Mouse (Mus musculus) C2C12 (cell line): ENCODE measurements around the gene Tex29.

Experiments
- CEBPB ChIP-seq: IDR thresholded peaks from one replicate; pipeline ENCODE4 v1.6.1; 2011; ENCODE audit warnings: low read depth, mild to moderate bottlenecking, control low read depth, moderate library complexity
- CTCF ChIP-seq: IDR thresholded peaks from one replicate; pipeline ENCODE4 v1.5.1; 2011; ENCODE audit not compliant: control insufficient read depth, insufficient read depth, insufficient read length
- MYOD1 ChIP-seq: IDR thresholded peaks from one replicate; pipeline ENCODE4 v1.6.1; 2011; ENCODE audit warnings: low read depth; ENCODE audit not compliant: control insufficient read depth, insufficient read length

- TF ChIP-seq CTCF, result no peak
- no peak for TF ChIP-seq MYOD1
- no peak for TF ChIP-seq CEBPB
These were observed 6.1 kb upstream of the Tex29 start for GRCm38 (mm10) chr8:11834200-11834599.
